Mouse (Mus musculus): ENCODE data around the gene Bckdk.
A peak's percentile ranks its signal among the peaks of the same experiment; 100 is the strongest.
"Not testable (repeated sequence)": the region's sequence is repeated elsewhere in the genome, so short reads cannot be mapped to it uniquely, and the experiment has no call there.

The Bckdk gene

DNA sequence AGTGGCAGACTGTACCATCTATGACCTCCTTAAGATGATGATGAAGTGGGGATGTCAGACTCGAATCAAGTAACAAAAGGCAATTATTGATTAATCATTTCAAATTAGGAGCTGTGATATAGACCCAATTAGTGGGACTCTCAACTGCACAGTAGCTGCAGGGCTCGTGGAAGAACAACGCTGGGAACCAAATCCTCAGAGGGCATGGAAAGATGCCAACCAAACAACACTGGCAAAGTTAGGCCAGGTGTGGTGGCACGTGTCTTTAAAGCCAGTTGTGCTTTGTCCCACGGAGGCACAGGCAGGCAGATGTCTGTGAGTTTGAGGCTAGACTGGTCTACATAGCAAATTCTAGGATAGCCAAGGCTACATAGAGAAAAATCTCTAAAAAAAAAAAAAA is 26.8 kb downstream of the Bckdk start:
- no peak for ATAC-seq (ENCODE audit: low TSS enrichment)

DNA sequence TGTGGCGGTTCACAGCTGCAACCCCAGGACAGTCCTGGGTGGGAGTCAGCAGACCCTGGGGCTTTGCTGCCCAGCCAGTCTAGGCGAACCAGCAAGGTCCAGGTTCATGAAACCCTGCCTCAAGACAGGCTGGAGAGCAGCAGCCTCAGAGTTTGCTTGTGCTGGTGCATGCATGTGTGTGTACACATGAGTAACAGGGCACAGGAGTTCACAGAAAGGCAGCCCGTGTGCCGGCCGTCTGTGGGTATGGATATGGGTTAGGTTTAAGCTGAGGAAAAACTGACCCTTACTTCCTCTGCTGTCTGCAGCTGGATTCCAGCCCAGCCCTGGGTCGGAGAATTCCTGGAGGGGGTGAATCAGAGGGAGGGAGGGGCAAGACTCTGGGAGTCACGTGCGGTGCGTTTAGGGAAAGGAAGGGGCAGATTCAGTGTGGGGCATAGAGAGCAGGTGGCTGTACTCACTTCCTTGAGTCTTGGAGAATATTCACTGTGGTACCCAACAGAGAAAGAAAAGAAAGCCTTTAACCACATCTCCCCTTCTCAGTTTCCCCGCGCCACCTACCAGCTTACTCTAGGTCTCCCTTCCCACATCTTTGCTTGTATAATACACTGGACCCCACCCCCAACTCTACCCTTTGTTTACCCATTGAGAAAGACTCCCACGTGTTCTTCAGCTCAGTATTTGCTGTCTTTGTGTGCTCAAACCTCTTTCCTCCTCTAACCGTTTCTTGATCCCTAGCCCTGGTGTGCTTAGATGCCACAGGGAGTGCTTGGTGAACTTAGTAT is 27.7 kb downstream of the Bckdk start:
- no peak for ATAC-seq (ENCODE audit: low TSS enrichment)

DNA sequence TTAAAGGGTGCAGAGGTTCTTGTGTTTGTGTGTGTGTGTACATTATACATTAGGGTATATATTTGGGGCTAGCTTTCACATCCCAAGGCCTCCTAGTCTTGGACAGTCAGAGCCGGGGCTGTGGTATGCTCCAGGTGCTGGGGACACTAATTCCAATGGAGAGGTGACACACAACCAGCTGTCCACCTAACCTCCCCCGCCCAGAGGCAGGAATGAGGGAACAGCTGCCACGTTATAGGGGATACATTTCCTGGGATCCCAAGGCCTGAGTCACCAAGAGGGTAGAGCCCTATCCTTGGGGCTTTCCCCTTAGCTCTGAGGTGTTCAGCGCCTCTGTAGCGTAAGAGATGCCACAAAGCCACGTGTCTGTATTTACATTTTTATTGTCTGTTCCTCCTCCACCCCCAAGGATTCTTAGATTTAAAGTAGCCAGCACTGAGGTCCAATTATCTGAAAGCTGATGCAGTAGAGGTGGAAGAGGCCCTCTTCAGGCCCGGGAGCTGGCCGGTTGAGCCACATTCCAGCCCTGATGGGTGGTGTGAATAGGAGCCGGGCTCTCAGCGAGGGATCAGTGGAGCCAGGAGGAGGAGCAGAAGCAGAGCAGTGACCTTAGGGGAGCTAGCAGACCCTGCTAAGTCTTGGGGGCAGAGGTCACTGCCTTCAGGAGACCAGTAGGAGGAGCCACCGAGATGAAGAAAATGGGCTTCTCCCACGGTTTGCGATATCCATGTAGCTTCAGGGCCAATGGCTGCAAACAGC is 28.6 kb downstream of the Bckdk start:
- no peak for ATAC-seq (ENCODE audit: low TSS enrichment)

DNA sequence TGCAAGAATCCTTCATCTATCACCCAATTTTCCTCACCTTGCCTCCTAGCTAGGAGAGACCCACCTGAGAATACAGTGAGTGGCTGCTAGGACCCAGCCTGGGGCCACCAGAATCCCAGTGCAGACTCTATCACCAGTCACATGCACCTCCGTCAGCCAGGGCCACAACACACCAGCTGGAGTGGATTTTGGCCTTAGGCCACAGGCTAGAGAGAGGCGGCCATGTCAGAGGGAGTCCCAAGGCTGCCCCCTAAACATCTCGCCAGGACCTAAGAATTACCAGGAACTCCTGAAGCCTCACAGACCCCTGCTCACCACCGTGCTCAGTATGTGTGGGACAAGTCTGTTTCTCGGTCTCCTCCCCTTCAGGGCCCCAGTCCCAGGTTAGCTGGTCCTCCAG is 30.2 kb downstream of the Bckdk start:
- ATAC-seq (ENCODE audit: low TSS enrichment), result no peak

DNA sequence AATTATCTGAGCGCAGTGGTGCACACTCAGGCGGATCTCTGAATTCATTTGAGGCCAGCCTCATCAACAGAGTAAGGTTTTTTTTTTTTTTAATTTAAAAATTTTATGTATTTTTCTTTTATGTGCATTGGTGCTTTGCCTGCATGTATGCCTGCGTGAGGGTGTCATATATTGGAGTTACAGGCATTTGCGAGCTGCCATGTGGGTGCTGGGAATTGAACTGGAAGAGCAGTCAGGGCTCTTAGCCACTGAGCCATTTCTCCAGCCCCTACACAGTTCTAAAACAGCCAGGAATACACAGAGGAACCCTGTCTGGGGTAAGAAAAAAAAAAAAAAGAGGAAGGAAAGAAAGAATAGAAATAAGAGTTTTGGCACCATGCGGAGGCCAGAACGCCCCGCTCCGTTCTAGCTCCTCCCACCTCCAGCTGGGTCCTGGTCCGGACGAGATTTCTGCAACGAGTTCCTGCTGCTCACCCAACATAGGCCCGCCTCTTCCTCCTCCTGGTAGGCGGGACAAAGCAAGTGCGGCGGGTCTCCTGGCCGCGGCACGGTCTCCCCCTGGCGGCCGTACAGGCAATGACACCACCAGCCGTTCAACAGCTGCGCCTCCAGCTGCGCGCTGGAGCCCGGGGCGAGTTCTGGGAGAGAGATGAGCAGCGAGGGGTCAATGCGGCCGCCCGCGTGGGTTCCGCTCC is 31.3 kb downstream of the Bckdk start:
- ATAC-seq (ENCODE audit: low TSS enrichment), result peak; percentile 97

DNA sequence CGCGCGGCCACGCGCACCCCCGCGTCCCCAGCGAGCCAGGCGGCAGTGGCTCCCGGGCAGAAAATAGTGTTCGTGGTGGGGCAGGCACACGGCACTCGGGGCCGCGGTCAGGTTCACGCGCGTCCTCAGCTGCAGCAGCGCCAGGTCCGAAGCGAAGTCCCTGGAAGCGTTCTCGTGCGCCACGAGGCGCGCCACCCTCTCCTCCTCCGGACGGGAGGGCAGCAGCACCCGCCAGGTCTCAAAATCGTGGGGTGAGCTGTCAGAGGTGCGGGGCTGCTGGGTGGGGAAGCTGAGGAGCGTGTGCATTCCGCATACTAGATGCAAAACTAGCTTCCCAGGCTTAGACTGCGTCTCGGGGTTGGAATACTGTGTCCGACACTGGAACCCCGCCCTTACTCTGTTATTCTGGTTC is 31.9 kb downstream of the Bckdk start:
- peak; percentile 33 for ATAC-seq (ENCODE audit: low TSS enrichment)

DNA sequence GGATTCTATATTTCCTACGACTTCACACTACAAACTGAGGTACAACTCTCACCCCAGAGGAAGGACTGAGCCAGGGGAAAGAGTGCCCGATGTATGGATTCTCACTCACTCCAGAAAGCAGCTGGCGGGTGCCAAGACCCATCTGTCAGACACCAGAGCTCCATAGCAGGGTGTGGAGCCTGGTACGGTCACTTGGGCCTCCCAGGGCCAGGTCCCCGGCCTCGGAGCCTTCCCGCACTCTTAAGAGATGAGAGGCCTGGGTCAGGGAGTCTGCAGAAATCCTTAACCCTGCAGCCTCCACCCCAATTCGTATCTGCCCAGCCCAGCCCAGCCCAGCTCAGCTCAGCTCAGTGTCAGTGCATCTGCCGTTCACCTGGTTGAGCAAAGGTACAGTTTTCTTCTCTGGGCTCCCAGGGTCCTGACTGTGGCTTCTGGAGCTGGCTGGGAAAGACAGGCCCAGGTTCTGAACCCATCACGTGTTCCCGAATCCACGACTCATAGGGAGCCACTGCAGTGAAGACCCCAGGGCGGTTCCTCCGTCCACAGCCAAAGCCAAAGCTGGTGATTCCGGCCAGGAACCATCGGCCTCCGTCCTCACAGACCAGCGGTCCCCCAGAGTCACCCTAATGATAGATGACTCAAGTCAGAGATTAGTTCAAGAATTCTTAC is 32.5 kb downstream of the Bckdk start:
- ATAC-seq (ENCODE audit: low TSS enrichment), result no peak; the same call in 1 of the 2 replicates

DNA sequence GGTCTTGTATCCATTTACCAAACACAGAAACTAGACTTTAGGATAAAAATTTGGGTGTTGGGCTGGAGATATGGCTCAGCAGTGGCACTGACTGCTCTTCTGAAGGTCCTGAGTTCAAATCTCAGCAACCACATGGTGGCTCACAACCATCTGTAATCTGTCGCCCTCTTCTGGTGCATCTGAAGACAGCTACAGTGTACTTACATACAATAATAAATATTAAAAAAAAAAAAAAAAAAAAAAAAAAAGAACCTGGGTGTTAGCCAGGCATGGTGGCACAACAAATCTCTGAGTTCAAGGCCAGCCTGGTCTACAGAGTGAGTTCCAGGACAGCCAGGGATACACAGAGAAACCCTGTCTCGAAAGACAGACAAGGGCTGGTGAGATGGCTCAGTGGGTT is 38.2 kb downstream of the Bckdk start:
- ATAC-seq (ENCODE audit: low TSS enrichment), result not testable (repeated sequence)

DNA sequence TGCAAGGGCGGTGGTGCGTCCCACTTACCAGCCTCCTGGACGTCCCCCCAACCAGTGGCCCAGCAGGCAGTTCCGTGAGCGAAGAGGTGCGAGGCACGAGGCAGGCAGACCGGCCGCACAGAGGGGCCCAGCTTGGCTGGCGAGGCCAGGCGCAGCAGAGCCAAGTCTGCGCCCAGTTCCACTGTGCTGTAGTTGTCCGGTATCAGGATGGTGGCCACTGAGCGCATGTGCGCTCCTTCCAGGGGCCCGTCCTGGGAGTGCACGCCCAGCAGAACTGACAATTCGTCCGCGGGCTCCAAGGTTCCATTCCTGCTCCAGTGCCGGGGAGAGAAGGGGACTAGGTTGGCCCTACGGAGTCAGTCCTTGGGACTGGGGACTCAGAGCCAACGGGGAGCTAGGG is 40.7 kb downstream of the Bckdk start:
- ATAC-seq (ENCODE audit: low TSS enrichment), result no peak

DNA sequence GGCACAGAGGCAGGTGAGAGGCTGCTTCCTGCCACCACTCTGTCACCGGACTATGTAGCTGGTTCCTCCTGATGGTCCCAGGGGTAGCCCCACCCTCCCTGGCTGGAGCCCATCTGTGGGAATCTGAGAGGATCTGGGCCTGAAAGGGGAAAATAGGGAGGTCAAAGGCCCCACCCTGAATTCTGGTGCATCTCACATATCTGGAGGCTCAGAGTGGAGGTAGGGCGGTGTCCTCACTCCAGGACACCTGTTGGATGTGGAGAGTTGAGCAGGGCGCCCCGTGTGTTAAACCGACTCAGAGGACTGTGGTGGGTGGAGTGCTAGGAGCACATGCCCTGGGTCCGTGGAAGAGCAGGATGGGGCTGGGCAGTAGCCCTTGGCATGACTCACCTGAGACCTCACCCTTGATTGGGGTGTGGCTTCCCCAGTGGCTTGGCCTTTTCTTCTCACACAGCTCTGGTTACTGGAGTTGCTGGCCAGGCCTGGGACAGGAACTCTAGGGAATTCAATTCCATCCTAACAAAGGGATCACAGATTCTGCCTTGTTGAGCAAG is 42.7 kb downstream of the Bckdk start, which contains the start of gene Prss36:
Gene Prss36, minus strand, starts transcription at position 256 of the 554 bp plus-strand sequence.
- ATAC-seq (ENCODE audit: low TSS enrichment), result no peak

DNA sequence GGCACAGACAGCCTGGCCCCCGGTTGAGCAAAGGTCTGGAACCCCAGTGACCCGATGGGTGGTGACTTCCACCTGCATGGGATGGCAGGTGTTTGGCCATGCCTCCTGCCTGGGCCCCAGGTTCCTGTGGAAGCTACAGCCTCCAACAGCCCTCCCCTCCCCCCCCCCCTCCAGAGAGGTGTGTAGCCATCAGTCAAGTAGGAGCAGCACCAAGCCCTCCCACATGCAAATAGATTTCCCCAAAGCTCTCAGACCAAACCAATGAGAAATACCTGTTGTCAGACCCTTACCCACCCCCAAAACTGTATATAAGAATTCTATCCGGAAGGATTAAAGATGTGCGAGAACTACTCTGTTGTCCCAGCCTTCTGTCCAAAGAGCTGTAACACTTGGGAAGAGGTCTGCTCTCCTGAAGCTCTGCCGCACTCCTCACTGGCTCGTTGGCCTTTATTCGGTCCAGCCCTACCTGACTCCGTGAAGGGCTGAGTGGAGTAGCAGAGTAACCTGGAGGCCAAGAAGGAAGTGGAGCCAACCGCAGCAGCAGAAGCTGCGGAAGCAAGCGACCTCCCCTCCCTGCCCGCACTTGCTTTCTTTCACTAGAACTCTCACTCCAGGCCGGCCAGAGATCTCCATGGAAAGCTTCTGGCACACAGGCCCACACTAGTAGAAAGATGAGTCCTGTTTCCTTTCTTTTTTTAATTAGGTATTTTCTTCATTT is 49.1 kb downstream of the Bckdk start:
- ATAC-seq (ENCODE audit: low TSS enrichment), result no peak

DNA sequence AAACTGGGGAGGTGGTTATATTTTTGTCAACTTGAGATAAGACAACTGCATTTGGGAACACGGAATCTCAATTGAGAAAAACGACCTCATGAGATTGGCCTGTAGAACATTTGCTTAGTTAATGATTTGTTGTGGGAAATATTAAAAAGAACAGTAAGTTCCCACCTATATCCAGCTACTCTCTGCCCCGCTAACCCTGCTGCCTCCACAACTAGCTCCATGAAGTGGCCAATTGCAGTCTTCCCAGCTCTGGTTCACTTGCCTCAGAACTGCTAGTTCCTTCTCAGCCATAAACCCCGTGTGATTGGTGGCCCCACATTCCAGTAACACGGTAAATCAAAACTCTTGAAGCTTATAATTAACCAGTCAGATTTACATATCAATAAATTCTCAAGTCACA is 55.5 kb downstream of the Bckdk start:
- ATAC-seq (ENCODE audit: low TSS enrichment), result no peak

Data from frontal cortex, adult (tissue).